ENCODE assay signal across 21 mouse cellular contexts in genomic region chr5:127311005-127311331, GRCm38 (mm10).
DNase-seq lines count a peak whose midpoint lies in the region; ATAC-seq and TF ChIP-seq lines count a peak whose summit lies in the region.
"Had no signal": no experiment of that assay in that cellular context is flagged by ENCODE, and none has a peak within 500 bp of the region (broad histone marks: within the 10 kb centered on the region; RNA-seq: fewer than 3 reads in every experiment).

No protein-coding gene starts in this region.

- intact Hi-C loops in gastrocnemius, postnatal 14 days (cut with DNase I; ENCODE audit: low total_unique reads) = no loop called here

- no peak overlapping the region for H3K4me3 ChIP-seq in forebrain, embryonic 10.5 days
- no peak overlapping the region for H3K4me3 ChIP-seq in forebrain, embryonic 16.5 days (replicated peaks; ENCODE audit: low read length)
- no peak overlapping the region for H3K4me3 ChIP-seq in lung, embryonic 14.5 days (ENCODE audit: low read depth, low read length)
- peak overlapping the region; percentile 1; the same call in 1 of the 2 replicates for H3K4me3 ChIP-seq in embryonic facial prominence, embryonic 10.5 days
- H3K4me3 ChIP-seq in limb, embryonic 11.5 days (ENCODE audit: low read depth, low read length) = no peak overlapping the region
- H3K4me3 ChIP-seq in neural tube, embryonic 15.5 days (replicated peaks) = no peak overlapping the region
- H3K4me3 ChIP-seq: erythroblast, embryonic 14.5 days; forebrain, embryonic 13.5 days; gastrocnemius, adult 2 months; heart, embryonic 12.5 days; hindbrain, embryonic 12.5 days had no signal

- peaks cover 8% of the 10 kb centered on the region; the same call in 1 of the 2 replicates for H3K36me3 ChIP-seq in forebrain, embryonic 10.5 days (replicated peaks)
- no peaks in the 10 kb centered on the region for H3K36me3 ChIP-seq in forebrain, embryonic 16.5 days (ENCODE audit: control insufficient read depth, insufficient read depth)
- H3K36me3 ChIP-seq in lung, embryonic 14.5 days (ENCODE audit: insufficient read depth) = no peaks in the 10 kb centered on the region
- H3K36me3 ChIP-seq in embryonic facial prominence, embryonic 10.5 days (replicated peaks) = peaks cover 4% of the 10 kb centered on the region
- H3K36me3 ChIP-seq in limb, embryonic 11.5 days (ENCODE audit: control insufficient read depth, insufficient read depth, low read length) = no peaks in the 10 kb centered on the region
- H3K36me3 ChIP-seq in neural tube, embryonic 15.5 days = no peaks in the 10 kb centered on the region
- H3K36me3 ChIP-seq: heart, embryonic 12.5 days; hindbrain, embryonic 12.5 days had no signal

- peaks cover 29% of the 10 kb centered on the region for H3K4me1 ChIP-seq in forebrain, embryonic 10.5 days
- no peaks in the 10 kb centered on the region for H3K4me1 ChIP-seq in forebrain, embryonic 16.5 days (replicated peaks; ENCODE audit: control insufficient read depth, insufficient read depth, low read length)
- peaks cover 7% of the 10 kb centered on the region for H3K4me1 ChIP-seq in lung, embryonic 14.5 days (ENCODE audit: insufficient read depth)
- H3K4me1 ChIP-seq in embryonic facial prominence, embryonic 10.5 days = peaks cover 45% of the 10 kb centered on the region
- peaks cover 25% of the 10 kb centered on the region for H3K4me1 ChIP-seq in limb, embryonic 11.5 days (ENCODE audit: control insufficient read depth, insufficient read depth, low read length)
- H3K4me1 ChIP-seq in neural tube, embryonic 15.5 days = no peaks in the 10 kb centered on the region
- H3K4me1 ChIP-seq: forebrain, embryonic 13.5 days had no signal

- peak overlapping the region; percentile 54 for H3K27ac ChIP-seq in forebrain, embryonic 10.5 days
- H3K27ac ChIP-seq in forebrain, embryonic 16.5 days (ENCODE audit: low read length) = no peak overlapping the region
- H3K27ac ChIP-seq in lung, embryonic 14.5 days (ENCODE audit: low read depth) = peak overlapping the region; percentile 75
- peak overlapping the region; percentile 80 for H3K27ac ChIP-seq in embryonic facial prominence, embryonic 10.5 days (replicated peaks)
- peak overlapping the region; percentile 76 for H3K27ac ChIP-seq in limb, embryonic 11.5 days (replicated peaks; ENCODE audit: low read depth, low read length)
- H3K27ac ChIP-seq in neural tube, embryonic 15.5 days (replicated peaks) = no peak overlapping the region
- H3K27ac ChIP-seq: forebrain, embryonic 13.5 days; gastrocnemius, adult 2 months; hindbrain, embryonic 12.5 days; macrophage had no signal

- 57% methylated on average over 2 of the region's 2 CpGs for WGBS in forebrain, embryonic 10.5 days
- WGBS in forebrain, embryonic 16.5 days = 76% methylated on average over 2 of the region's 2 CpGs
- WGBS in lung, embryonic 14.5 days = 25% methylated on average over 2 of the region's 2 CpGs
- WGBS in embryonic facial prominence, embryonic 10.5 days = 43% methylated on average over 2 of the region's 2 CpGs
- WGBS in limb, embryonic 11.5 days = 21% methylated on average over 2 of the region's 2 CpGs
- WGBS in neural tube, embryonic 15.5 days = 74% methylated on average over 2 of the region's 2 CpGs

- no peak overlapping the region for H3K9ac ChIP-seq in forebrain, embryonic 16.5 days (replicated peaks; ENCODE audit: low read depth, low read length)
- no peak overlapping the region for H3K9ac ChIP-seq in lung, embryonic 14.5 days
- H3K9ac ChIP-seq in limb, embryonic 11.5 days (ENCODE audit: low read length) = no peak overlapping the region; the same call in 1 of the 2 replicates
- no peak overlapping the region for H3K9ac ChIP-seq in neural tube, embryonic 15.5 days (replicated peaks)
- H3K9ac ChIP-seq: forebrain, embryonic 13.5 days; heart, embryonic 12.5 days; hindbrain, embryonic 12.5 days had no signal

- TF ChIP-seq CTCF in lung, embryonic 14.5 days (IDR thresholded peaks at IDR 0.05; ENCODE audit: low read depth) = no peak

- no peaks in the 10 kb centered on the region for H3K27me3 ChIP-seq in forebrain, embryonic 10.5 days (ENCODE audit: poor library complexity, severe bottlenecking)
- no peaks in the 10 kb centered on the region for H3K27me3 ChIP-seq in forebrain, embryonic 16.5 days (replicated peaks; ENCODE audit: control insufficient read depth, insufficient read depth, low read length)
- no peaks in the 10 kb centered on the region for H3K27me3 ChIP-seq in lung, embryonic 14.5 days (ENCODE audit: insufficient read depth, low read length)
- no peaks in the 10 kb centered on the region for H3K27me3 ChIP-seq in embryonic facial prominence, embryonic 10.5 days (replicated peaks; ENCODE audit: low read depth, poor library complexity, severe bottlenecking)
- H3K27me3 ChIP-seq in limb, embryonic 11.5 days (ENCODE audit: control insufficient read depth, insufficient read depth, low read length) = no peaks in the 10 kb centered on the region
- no peaks in the 10 kb centered on the region for H3K27me3 ChIP-seq in neural tube, embryonic 15.5 days (replicated peaks)
- H3K27me3 ChIP-seq: forebrain, embryonic 13.5 days; heart, embryonic 12.5 days; hindbrain, embryonic 12.5 days had no signal

- ATAC-seq in forebrain, embryonic 16.5 days = no peak
- peak; percentile 75 for ATAC-seq in lung, embryonic 14.5 days (ENCODE audit: insufficient read depth)
- peak; percentile 53 for ATAC-seq in limb, embryonic 11.5 days (ENCODE audit: insufficient number of reproducible peaks, low FRiP score, low TSS enrichment, low read depth)
- ATAC-seq in neural tube, embryonic 15.5 days (ENCODE audit: low FRiP score) = no peak
- ATAC-seq: activated CD4-positive, CD25-positive, alpha-beta regulatory T cell, adult 4 months; forebrain, embryonic 13.5 days had no signal

- H3K9me3 ChIP-seq in forebrain, embryonic 10.5 days = no peaks in the 10 kb centered on the region
- H3K9me3 ChIP-seq in forebrain, embryonic 16.5 days (ENCODE audit: control insufficient read depth, low read length) = no peaks in the 10 kb centered on the region
- no peaks in the 10 kb centered on the region for H3K9me3 ChIP-seq in lung, embryonic 14.5 days (ENCODE audit: low read depth, low read length)
- no peaks in the 10 kb centered on the region for H3K9me3 ChIP-seq in embryonic facial prominence, embryonic 10.5 days
- no peaks in the 10 kb centered on the region for H3K9me3 ChIP-seq in limb, embryonic 11.5 days (ENCODE audit: control insufficient read depth, low read length)
- no peaks in the 10 kb centered on the region for H3K9me3 ChIP-seq in neural tube, embryonic 15.5 days (replicated peaks)
- H3K9me3 ChIP-seq: forebrain, embryonic 13.5 days; heart, embryonic 12.5 days; hindbrain, embryonic 12.5 days had no signal

- H3K4me2 ChIP-seq in forebrain, embryonic 16.5 days (ENCODE audit: low read length) = no peak overlapping the region
- H3K4me2 ChIP-seq in lung, embryonic 14.5 days = no peak overlapping the region
- H3K4me2 ChIP-seq in limb, embryonic 11.5 days (ENCODE audit: low read depth, severe bottlenecking) = peak overlapping the region; percentile 24
- H3K4me2 ChIP-seq in neural tube, embryonic 15.5 days = no peak overlapping the region
- H3K4me2 ChIP-seq: forebrain, embryonic 13.5 days; heart, embryonic 12.5 days; hindbrain, embryonic 12.5 days had no signal

- DNase-seq in forebrain, embryonic 10.5 days (ENCODE audit: extremely low spot score, low spot score) = no peak
- DNase-seq in lung, embryonic 14.5 days = no peak
- DNase-seq in lung, postnatal 25 days (ENCODE audit: low spot score) = no peak
- DNase-seq in embryonic facial prominence, embryonic 10.5 days (ENCODE audit: low spot score) = no peak
- DNase-seq in limb, embryonic 11.5 days (ENCODE audit: low spot score) = no peak
- DNase-seq in gastrocnemius, postnatal 14 days = no peak
- DNase-seq: adrenal gland, postnatal 14 days; cerebellum, adult 9-10 months; heart, postnatal 14 days; kidney, adult 11 months; kidney, postnatal 10 days; thymus, postnatal 25 days had no signal

Comparison
In these comparisons a context has a peak if more than half of its experiments do, and no peak if none do; other contexts are left out.
1. H3K27ac ChIP-seq: peak in forebrain, embryonic 10.5 days (single experiment), lung, embryonic 14.5 days (single experiment), embryonic facial prominence, embryonic 10.5 days (single experiment) and limb, embryonic 11.5 days (single experiment); none in forebrain, embryonic 16.5 days (single experiment) and neural tube, embryonic 15.5 days (single experiment).
2. ATAC-seq: peak in lung, embryonic 14.5 days (single experiment) and limb, embryonic 11.5 days (single experiment); none in forebrain, embryonic 16.5 days (single experiment) and neural tube, embryonic 15.5 days (single experiment).